Mouse (Mus musculus) lung, embryonic 14.5 days (tissue): ENCODE measurements around the gene Shank3. TPM values are rescaled to one million over a fixed set of nuclear protein-coding genes. Genes with fewer than 3 reads are reported as not detected.

Experiments
- ATAC-seq: fragments of 200-750 bp; cut with Nextera tagmentation; 2 replicates; pipeline ENCODE4 v1.8.0; 2017; ENCODE audit warnings: mild to moderate bottlenecking, moderate TSS enrichment, moderate library complexity; ENCODE audit not compliant: insufficient read depth
- DNase-seq: peaks from one replicate; pipeline ENCODE4 v3.0.0-alpha.2; 2015
- H3K27ac ChIP-seq: fragments of 300-500 bp; sonication (generic); 2 replicates; pipeline ENCODE4 v1.5.1; 2014; ENCODE audit warnings: low read depth, mild to moderate bottlenecking, moderate library complexity
- H3K27me3 ChIP-seq: fragments of 300-500 bp; sonication (generic); 2 replicates; pipeline ENCODE4 v1.6.1; 2014; ENCODE audit warnings: low read length, control low read depth; ENCODE audit not compliant: insufficient read depth
- H3K36me3 ChIP-seq: fragments of 300-500 bp; sonication (generic); 2 replicates; pipeline ENCODE4 v1.6.1; 2014; ENCODE audit warnings: control low read depth; ENCODE audit not compliant: insufficient read depth
- H3K4me1 ChIP-seq: fragments of 300-500 bp; sonication (generic); 2 replicates; pipeline ENCODE4 v1.6.1; 2014; ENCODE audit warnings: antibody characterized with exemption, control low read depth; ENCODE audit not compliant: insufficient read depth
- H3K4me2 ChIP-seq: fragments of 300-500 bp; sonication (generic); 2 replicates; pipeline ENCODE4 v1.6.1; 2014; ENCODE audit warnings: mild to moderate bottlenecking
- H3K4me3 ChIP-seq: fragments of 300-500 bp; sonication (generic); 2 replicates; pipeline ENCODE4 v1.5.1; 2014; ENCODE audit warnings: low read depth, low read length
- H3K9ac ChIP-seq: fragments of 300-500 bp; sonication (generic); 2 replicates; pipeline ENCODE4 v1.6.1; 2014
- H3K9me3 ChIP-seq: fragments of 300-500 bp; sonication (generic); 2 replicates; pipeline ENCODE4 v1.6.1; 2016; ENCODE audit warnings: low read depth, low read length, control low read depth
- CTCF ChIP-seq: IDR thresholded peaks from 2 replicates; pipeline ENCODE4 v1.5.1; 2016; ENCODE audit warnings: antibody characterized with exemption, low read depth
- WGBS: fragments of 180-500 bp; shearing (Covaris S2); extraction: QIAGEN DNeasy Blood & Tissue Kit; methylation state at CpG from one replicate; pipeline ENCODE4 v1.1.7; 2014; 5-methylcytosine and 5-hydroxymethylcytosine counted together
- polyA plus RNA-seq: library from polyadenylated mRNA; unstranded; fragments of >200 nt; fragmentation: Nextera tagmentation; extraction: Ambion mirVana; gene quantifications from 2 replicates; pipeline ENCODE4 v1.2.1, GENCODE M21; 2014

Shank3 gene
- polyA plus RNA-seq, 1 experiment from 2014 or later: 3.9 TPM

GRCm38 (mm10) chr15:89471476-89471875 lies 27.9 kb upstream of the Shank3 start:
- Histone ChIP-seq H3K4me2 (no peak overlapping the region), H3K4me1 (no peaks in the 10 kb centered on the region), H3K36me3 (no peaks in the 10 kb centered on the region), H3K9me3 (no peaks in the 10 kb centered on the region), H3K27me3 (no peaks in the 10 kb centered on the region), H3K9ac (no peak overlapping the region), H3K27ac (no peak overlapping the region), H3K4me3 (no peak overlapping the region)
- ATAC-seq: no peak
- 77% methylated on average over 4 of the region's 4 CpGs for WGBS
- TF ChIP-seq CTCF: no peak
- no peak for DNase-seq

GRCm38 (mm10) chr15:89473370-89473769 lies 26.1 kb upstream of the Shank3 start:
- no peaks in the 10 kb centered on the region for H3K4me1 ChIP-seq
- H3K4me3 ChIP-seq: no peak overlapping the region
- H3K4me2 ChIP-seq: no peak overlapping the region
- ATAC-seq: no peak
- H3K9me3 ChIP-seq: no peaks in the 10 kb centered on the region
- 69% methylated on average over 9 of the region's 9 CpGs for WGBS
- no peak for TF ChIP-seq CTCF
- H3K9ac ChIP-seq: no peak overlapping the region
- no peak overlapping the region for H3K27ac ChIP-seq
- no peaks in the 10 kb centered on the region for H3K27me3 ChIP-seq
- no peak for DNase-seq
- H3K36me3 ChIP-seq: no peaks in the 10 kb centered on the region

DNA sequence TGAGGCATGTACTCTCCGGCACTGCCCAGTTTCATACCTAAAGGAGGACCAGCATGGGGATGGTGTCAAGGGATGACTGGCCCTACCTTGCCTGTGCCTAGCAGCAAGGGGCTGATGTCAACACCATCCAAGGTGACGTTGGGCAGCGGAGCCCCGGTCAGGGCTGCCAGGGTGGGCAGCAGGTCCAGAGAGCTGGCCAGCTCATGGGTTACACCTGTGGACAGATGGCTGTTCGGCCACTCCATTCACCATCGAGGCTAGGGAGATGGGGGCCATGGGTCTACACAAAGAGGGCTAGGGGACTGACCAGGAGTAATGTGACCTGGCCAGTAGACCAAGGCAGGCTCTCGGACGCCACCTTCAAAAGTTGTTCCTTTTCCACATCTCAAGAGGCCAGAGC lies 25.5 kb upstream of the Shank3 start:
- no peak for ATAC-seq
- WGBS: 95% methylated on average over 8 of the region's 8 CpGs
- Histone ChIP-seq H3K4me2 (no peak overlapping the region), H3K9me3 (no peaks in the 10 kb centered on the region), H3K36me3 (no peaks in the 10 kb centered on the region), H3K27ac (no peak overlapping the region), H3K27me3 (no peaks in the 10 kb centered on the region), H3K4me3 (no peak overlapping the region), H3K9ac (no peak overlapping the region), H3K4me1 (no peaks in the 10 kb centered on the region)
- no peak for DNase-seq
- no peak for TF ChIP-seq CTCF

GRCm38 (mm10) chr15:89474596-89475292 lies 24.7 kb upstream of the Shank3 start:
- H3K27ac ChIP-seq: no peak overlapping the region
- no peaks in the 10 kb centered on the region for H3K27me3 ChIP-seq
- H3K4me3 ChIP-seq: no peak overlapping the region
- peak overlapping the region; percentile 84; the same call in 1 of the 2 replicates for H3K4me2 ChIP-seq
- H3K9ac ChIP-seq: no peak overlapping the region
- DNase-seq: no peak
- H3K36me3 ChIP-seq: no peaks in the 10 kb centered on the region
- TF ChIP-seq CTCF: no peak
- no peak for ATAC-seq
- H3K4me1 ChIP-seq: no peaks in the 10 kb centered on the region
- no peaks in the 10 kb centered on the region for H3K9me3 ChIP-seq
- WGBS: 91% methylated on average over 19 of the region's 19 CpGs

GRCm38 (mm10) chr15:89475293-89475600 lies 24.2 kb upstream of the Shank3 start:
- no peak for ATAC-seq
- Histone ChIP-seq H3K36me3 (no peaks in the 10 kb centered on the region), H3K9me3 (no peaks in the 10 kb centered on the region), H3K27ac (no peak overlapping the region), H3K4me3 (peak overlapping the region; percentile 57), H3K4me2 (peak overlapping the region; percentile 84), H3K9ac (peak overlapping the region; percentile 55; the same call in 1 of the 2 replicates), H3K27me3 (no peaks in the 10 kb centered on the region), H3K4me1 (no peaks in the 10 kb centered on the region)
- WGBS: 81% methylated on average over 7 of the region's 7 CpGs
- no peak for DNase-seq
- no peak for TF ChIP-seq CTCF

- Histone ChIP-seq H3K9ac (peak overlapping the region; percentile 55), H3K4me2 (peak overlapping the region; percentile 84), H3K4me3 (peak overlapping the region; percentile 57), H3K4me1 (no peaks in the 10 kb centered on the region), H3K36me3 (no peaks in the 10 kb centered on the region), H3K9me3 (no peaks in the 10 kb centered on the region), H3K27ac (peak overlapping the region; percentile 72; the same call in 1 of the 2 replicates), H3K27me3 (no peaks in the 10 kb centered on the region)
- WGBS: 8% methylated on average over 44 of the region's 44 CpGs
- DNase-seq (peak; percentile 96), ATAC-seq (peak; percentile 99)
- no peak for TF ChIP-seq CTCF
Observed at GRCm38 (mm10) chr15:89475611-89476474, 23.6 kb upstream of the Shank3 start.

DNA sequence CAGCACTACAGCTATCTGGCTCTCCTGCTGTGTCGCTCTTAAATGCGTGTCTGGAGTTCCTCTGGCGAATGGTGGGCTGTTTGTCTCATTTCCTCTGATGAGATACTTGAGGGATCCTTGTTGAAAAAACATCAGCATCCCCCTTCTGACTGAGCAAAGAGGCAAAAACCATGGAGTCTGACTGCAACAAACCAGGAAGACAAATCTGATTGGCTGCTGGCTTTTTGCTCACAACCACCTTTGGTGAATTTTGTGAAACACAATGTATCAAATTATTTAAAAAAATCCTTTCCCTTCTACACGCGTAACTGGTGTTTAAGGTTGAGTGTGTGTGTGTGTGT lies 23.0 kb upstream of the Shank3 start:
- no peaks in the 10 kb centered on the region for H3K4me1 ChIP-seq
- TF ChIP-seq CTCF: no peak
- H3K36me3 ChIP-seq: no peaks in the 10 kb centered on the region
- H3K9ac ChIP-seq: peak overlapping the region; percentile 55
- 6% methylated on average over 5 of the region's 5 CpGs for WGBS
- no peak for ATAC-seq
- peak overlapping the region; percentile 72; the same call in 1 of the 2 replicates for H3K27ac ChIP-seq
- H3K9me3 ChIP-seq: no peaks in the 10 kb centered on the region
- no peaks in the 10 kb centered on the region for H3K27me3 ChIP-seq
- no peak for DNase-seq
- peak overlapping the region; percentile 57 for H3K4me3 ChIP-seq
- H3K4me2 ChIP-seq: peak overlapping the region; percentile 84
